Mouse (Mus musculus) limb, embryonic 12.5 days (tissue): ENCODE results near the gene Actr1a. TPM values are rescaled to one million over a fixed set of nuclear protein-coding genes. Genes with fewer than 3 reads are reported as not detected.

Experiments used
- ATAC-seq: fragments of 200-750 bp; cut with Nextera tagmentation; 2 replicates; pipeline ENCODE4 v1.8.0; 2017; ENCODE audit warnings: low read depth, moderate TSS enrichment; ENCODE audit not compliant: insufficient number of reproducible peaks, insufficient read depth, low FRiP score, low TSS enrichment
- H3K27ac ChIP-seq: fragments of 300-500 bp; sonication (generic); 2 replicates; pipeline ENCODE4 v1.5.1; 2016; ENCODE audit warnings: mild to moderate bottlenecking, moderate library complexity
- H3K27me3 ChIP-seq: fragments of 300-500 bp; sonication (generic); 2 replicates; pipeline ENCODE4 v1.6.1; 2016; ENCODE audit warnings: mild to moderate bottlenecking, moderate library complexity
- H3K36me3 ChIP-seq: fragments of 300-500 bp; sonication (generic); 2 replicates; pipeline ENCODE4 v1.6.1; 2016; ENCODE audit warnings: mild to moderate bottlenecking, moderate library complexity
- H3K4me1 ChIP-seq: fragments of 300-500 bp; sonication (generic); replicated peaks from 2 replicates; pipeline ENCODE4 v1.6.1; 2016
- H3K4me2 ChIP-seq: fragments of 300-500 bp; sonication (generic); 2 replicates; pipeline ENCODE4 v1.6.1; 2016; ENCODE audit warnings: mild to moderate bottlenecking, moderate library complexity
- H3K4me3 ChIP-seq: fragments of 300-500 bp; sonication (generic); replicated peaks from 2 replicates; pipeline ENCODE4 v1.5.1; 2016; ENCODE audit warnings: mild to moderate bottlenecking
- H3K9ac ChIP-seq: fragments of 300-500 bp; sonication (generic); replicated peaks from 2 replicates; pipeline ENCODE4 v1.6.1; 2016; ENCODE audit warnings: mild to moderate bottlenecking, moderate library complexity
- H3K9me3 ChIP-seq: fragments of 300-500 bp; sonication (generic); 2 replicates; pipeline ENCODE4 v1.6.1; 2016; ENCODE audit warnings: mild to moderate bottlenecking, moderate library complexity
- WGBS: fragments of 180-500 bp; shearing (Covaris S2); methylation state at CpG from one replicate; pipeline ENCODE4 v1.1.7; 2016; 5-methylcytosine and 5-hydroxymethylcytosine counted together
- polyA plus RNA-seq: library from polyadenylated mRNA; unstranded; fragments of >200 nt; fragmentation: Nextera tagmentation; extraction: Ambion mirVana; gene quantifications from 2 replicates; pipeline ENCODE4 v1.2.1, GENCODE M21; 2016

Actr1a gene
- polyA plus RNA-seq, 1 experiment from 2014 or later = 147 TPM

DNA sequence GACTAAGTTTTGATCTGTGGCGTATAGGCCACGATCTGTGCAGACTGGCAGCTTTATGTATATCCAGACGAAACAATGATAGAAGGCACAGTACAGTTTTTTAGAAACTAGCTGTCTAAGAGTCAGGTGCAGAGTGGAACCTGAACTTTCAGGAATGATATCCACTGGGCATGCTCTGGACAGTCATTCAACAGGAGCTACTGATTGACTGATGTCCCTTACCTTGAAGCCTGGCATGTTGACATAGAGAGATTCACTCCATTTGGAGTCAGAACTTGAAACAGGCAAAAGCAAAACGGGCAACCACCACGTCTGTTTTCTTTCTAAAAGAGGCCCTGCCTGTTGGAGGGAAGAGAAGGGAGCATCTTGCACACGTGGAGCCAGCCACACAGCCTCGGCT is 5.0 kb upstream of the Actr1a start:
- Histone ChIP-seq H3K4me3 (no peak overlapping the region), H3K4me2 (0 out of 2 replicates have a peak overlapping the region, but pooled peaks have one; percentile 18), H3K27ac (no peak overlapping the region), H3K9ac (no peak overlapping the region), H3K27me3 (no peaks in the 10 kb centered on the region), H3K36me3 (peaks cover 37% of the 10 kb centered on the region), H3K9me3 (no peaks in the 10 kb centered on the region), H3K4me1 (peaks cover 38% of the 10 kb centered on the region)
- 82% methylated on average over 7 of the region's 7 CpGs for WGBS
- no peak for ATAC-seq

DNA sequence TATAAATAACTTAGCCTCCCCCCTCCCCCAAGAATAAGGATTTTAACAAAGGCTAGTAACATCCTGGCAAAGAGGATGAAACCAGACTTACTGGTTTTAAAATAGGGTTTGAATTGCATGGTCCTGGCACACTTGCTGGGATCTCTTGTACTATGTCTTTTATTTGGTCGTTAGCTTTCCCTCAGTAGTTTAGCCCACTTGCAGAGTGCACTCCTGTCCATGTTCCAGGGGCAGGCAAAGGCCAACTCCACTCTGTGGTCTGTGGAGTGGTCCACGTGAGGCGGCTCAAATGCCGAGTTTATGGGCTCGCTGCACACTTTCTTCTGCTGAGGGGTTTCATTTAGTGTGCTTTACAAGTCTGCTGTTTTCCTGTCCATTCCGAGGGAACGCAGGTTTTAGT is 4.3 kb upstream of the Actr1a start:
- peaks cover 32% of the 10 kb centered on the region for H3K36me3 ChIP-seq
- peak overlapping the region; percentile 18; the same call in 1 of the 2 replicates for H3K4me2 ChIP-seq
- ATAC-seq = no peak
- H3K9ac ChIP-seq = no peak overlapping the region
- 35% methylated on average over 7 of the region's 7 CpGs for WGBS
- no peak overlapping the region for H3K4me3 ChIP-seq
- peaks cover 38% of the 10 kb centered on the region for H3K4me1 ChIP-seq
- H3K9me3 ChIP-seq = no peaks in the 10 kb centered on the region
- H3K27ac ChIP-seq = no peak overlapping the region
- H3K27me3 ChIP-seq = no peaks in the 10 kb centered on the region

DNA sequence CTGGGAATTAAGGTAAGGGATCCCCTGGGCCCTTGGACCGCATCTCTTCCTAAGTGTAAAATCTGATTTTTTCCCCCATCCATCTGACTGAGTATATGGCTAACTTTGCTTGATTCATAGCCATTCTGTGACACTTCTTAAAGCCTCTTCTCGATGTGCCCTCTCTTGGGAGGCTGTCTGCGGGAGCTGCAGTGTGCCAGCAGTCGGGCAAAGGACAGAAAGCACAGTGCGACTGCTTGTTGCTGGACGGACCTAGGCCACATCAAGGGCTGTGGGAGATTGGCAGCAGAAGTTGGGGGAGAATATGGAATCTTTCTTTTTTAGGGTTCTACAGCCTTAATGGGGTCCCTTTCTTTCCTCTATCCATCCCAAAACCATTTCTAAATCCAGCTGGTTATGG is 3.8 kb upstream of the Actr1a start:
- 81% methylated on average over 6 of the region's 6 CpGs for WGBS
- no peak overlapping the region for H3K4me3 ChIP-seq
- no peaks in the 10 kb centered on the region for H3K9me3 ChIP-seq
- H3K27me3 ChIP-seq = no peaks in the 10 kb centered on the region
- peak overlapping the region; percentile 19; the same call in 1 of the 2 replicates for H3K9ac ChIP-seq
- peak overlapping the region; percentile 81; the same call in 1 of the 2 replicates for H3K4me2 ChIP-seq
- ATAC-seq = no peak
- no peak overlapping the region for H3K27ac ChIP-seq
- peaks cover 42% of the 10 kb centered on the region for H3K4me1 ChIP-seq
- peaks cover 27% of the 10 kb centered on the region for H3K36me3 ChIP-seq

DNA sequence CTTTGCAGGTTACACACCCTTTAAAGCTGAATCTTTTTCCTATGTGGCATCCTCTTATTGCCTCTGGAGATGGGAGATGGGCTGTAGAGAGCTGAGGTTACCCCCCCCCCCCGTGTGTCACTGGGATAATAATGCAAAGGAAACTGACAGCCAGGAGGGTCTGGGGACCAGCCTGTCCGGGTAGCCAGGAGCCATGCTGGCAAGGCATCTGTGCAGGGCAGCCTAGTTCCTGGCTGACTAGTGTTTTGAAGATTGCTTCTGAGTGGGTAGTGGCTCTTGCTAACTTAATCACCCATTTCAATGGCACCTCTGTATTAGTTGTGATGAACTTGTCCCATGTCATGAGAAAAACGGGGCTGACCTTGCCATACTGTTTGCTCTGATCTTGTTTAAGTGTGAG is 2.9 kb upstream of the Actr1a start:
- peak overlapping the region; percentile 81 for H3K4me2 ChIP-seq
- H3K27me3 ChIP-seq = no peaks in the 10 kb centered on the region
- no peak overlapping the region for H3K27ac ChIP-seq
- ATAC-seq = no peak
- WGBS = 38% methylated on average over 3 of the region's 3 CpGs
- no peaks in the 10 kb centered on the region for H3K9me3 ChIP-seq
- peaks cover 51% of the 10 kb centered on the region for H3K4me1 ChIP-seq
- H3K4me3 ChIP-seq = peak overlapping the region; percentile 78
- H3K36me3 ChIP-seq = peaks cover 18% of the 10 kb centered on the region
- H3K9ac ChIP-seq = peak overlapping the region; percentile 76; the same call in 1 of the 2 replicates

DNA sequence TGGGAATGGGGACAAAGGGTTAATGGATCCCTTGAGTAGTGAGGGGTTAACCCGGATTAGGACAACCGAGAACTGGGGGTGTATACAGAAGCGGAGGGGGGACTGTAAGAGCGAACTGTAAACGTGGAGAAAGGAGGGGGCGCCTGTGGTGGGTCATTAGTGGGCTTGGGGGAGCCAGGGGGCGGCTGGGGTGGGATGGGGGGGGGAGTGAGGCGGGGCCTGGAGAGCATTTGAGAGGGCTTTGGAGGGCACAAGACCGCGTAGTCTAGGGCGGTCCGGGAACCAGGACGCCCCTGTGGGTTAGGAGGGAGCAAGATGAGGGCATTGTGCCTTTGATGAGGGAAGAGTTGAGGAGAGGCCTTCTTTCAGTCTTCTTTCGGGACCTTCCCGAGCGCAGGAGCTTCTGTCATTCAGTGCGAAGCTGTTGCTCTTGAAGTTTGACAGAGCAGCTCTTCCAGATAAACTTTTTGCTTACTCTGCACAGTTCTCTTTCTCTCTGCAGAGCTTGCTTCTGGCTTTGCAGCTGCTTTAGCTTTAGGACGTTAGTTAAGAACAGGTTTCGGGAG is 2.0 kb upstream of the Actr1a start:
- Histone ChIP-seq H3K27me3 (no peaks in the 10 kb centered on the region), H3K4me3 (peak overlapping the region; percentile 78), H3K9me3 (no peaks in the 10 kb centered on the region), H3K4me1 (peaks cover 52% of the 10 kb centered on the region), H3K9ac (peak overlapping the region; percentile 76), H3K4me2 (peak overlapping the region; percentile 81), H3K36me3 (peaks cover 9% of the 10 kb centered on the region), H3K27ac (peak overlapping the region; percentile 90)
- no peak for ATAC-seq
- WGBS = 3% methylated on average over 18 of the region's 19 CpGs

DNA sequence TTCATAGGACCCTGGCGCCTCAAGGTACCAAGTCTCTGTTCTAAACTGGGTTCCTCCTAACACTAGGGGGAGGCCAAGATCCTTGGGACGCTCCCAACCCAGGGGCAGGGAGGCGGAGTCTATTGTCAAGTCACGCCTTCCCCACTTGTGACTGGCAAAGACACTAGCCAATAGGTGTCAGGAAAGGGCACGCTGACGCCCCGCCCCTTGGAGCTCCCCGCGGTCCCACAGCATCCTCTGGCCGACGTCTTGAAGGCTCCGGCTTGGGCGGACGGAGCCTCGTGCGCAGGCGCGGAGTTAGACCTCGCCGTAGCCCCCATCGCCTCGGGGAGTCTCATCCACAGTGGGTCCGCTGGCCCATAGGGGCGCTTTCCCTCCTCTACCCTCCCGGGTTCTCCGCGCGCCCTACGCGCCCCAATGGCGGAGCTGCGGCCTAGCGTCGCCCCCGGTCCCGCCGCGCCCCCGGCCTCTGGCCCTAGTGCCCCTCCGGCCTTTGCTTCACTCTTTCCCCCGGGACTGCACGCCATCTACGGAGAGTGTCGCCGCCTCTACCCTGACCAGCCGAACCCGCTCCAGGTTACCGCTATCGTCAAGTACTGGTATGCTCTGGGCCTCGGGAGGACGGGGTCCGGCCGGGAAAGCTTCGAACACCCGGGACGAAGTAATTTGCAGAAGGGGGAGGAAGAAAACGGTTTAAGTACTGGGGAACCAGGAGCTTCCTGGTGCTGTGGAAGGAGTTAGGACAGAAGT is 1.3 kb upstream of the Actr1a start, which contains the start of gene Sufu:
Gene Sufu (plus strand): TSS at position 211 of the 750 bp plus-strand sequence.
- Histone ChIP-seq H3K4me3 (peak within 1 kb of the TSS; percentile 81), H3K27me3 (no peaks in the 10 kb centered on the region), H3K36me3 (peaks cover 8% of the 10 kb centered on the region), H3K4me1 (peaks cover 52% of the 10 kb centered on the region), H3K9me3 (no peaks in the 10 kb centered on the region), H3K4me2 (peak within 1 kb of the TSS; percentile 96), H3K9ac (peak within 1 kb of the TSS; percentile 76), H3K27ac (peak within 1 kb of the TSS; percentile 90)
- peak; percentile 84 for ATAC-seq
- 1% methylated on average over 57 of the region's 57 CpGs for WGBS

DNA sequence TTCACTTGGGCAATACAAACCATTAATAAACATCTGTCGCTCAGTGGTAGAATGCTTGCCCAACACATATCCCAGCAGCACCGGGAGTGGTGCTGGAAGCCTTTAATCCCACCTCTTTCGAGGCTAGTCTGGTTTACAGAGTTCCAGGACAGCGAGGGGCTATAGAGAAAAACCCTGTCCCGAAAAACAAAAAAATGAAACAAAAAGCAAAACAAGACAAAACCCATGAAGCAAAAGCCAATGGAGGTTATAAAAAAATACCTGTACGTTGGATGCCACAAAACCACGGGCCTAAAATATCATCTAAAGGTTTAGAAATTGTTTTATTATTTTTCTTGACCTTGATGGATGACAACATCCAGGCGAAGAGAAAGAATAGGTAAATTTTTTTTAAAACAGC is 561 bp upstream of the Actr1a start:
- Histone ChIP-seq H3K27ac (no peak overlapping the region), H3K27me3 (no peaks in the 10 kb centered on the region), H3K4me2 (peak overlapping the region; percentile 96), H3K4me1 (peaks cover 52% of the 10 kb centered on the region), H3K36me3 (peaks cover 4% of the 10 kb centered on the region), H3K9ac (no peak overlapping the region), H3K4me3 (peak overlapping the region; percentile 81), H3K9me3 (no peaks in the 10 kb centered on the region)
- no peak for ATAC-seq
- WGBS = 9% methylated on average over 8 of the region's 8 CpGs

DNA sequence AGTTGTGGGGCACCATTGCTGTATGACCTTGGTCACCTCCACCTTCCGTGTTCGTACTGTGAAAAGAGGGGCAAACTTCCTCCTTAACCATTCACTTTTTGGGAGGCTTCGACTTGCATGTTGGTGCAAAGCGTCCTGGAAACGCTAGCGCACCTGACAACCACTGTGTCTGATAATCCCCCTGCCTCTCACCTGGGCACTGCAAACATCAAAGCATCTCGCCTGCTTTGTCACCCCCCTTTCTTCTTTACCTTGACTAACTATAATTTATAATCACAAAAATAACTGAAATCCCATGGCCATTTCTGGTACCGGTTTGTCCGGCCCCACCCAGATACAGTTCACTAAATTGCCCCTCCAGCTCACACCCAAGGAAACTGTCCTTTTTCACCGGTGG is 838 bp downstream of the Actr1a start:
- no peaks in the 10 kb centered on the region for H3K27me3 ChIP-seq
- H3K4me3 ChIP-seq = peak overlapping the region; percentile 81
- 0 out of 2 replicates have a peak, but pooled peaks have one; percentile 0 for ATAC-seq
- 9% methylated on average over 10 of the region's 10 CpGs for WGBS
- H3K27ac ChIP-seq = no peak overlapping the region
- H3K4me2 ChIP-seq = peak overlapping the region; percentile 96
- peaks cover 42% of the 10 kb centered on the region for H3K4me1 ChIP-seq
- peaks cover 6% of the 10 kb centered on the region for H3K36me3 ChIP-seq
- no peaks in the 10 kb centered on the region for H3K9me3 ChIP-seq
- H3K9ac ChIP-seq = peak overlapping the region; percentile 54

DNA sequence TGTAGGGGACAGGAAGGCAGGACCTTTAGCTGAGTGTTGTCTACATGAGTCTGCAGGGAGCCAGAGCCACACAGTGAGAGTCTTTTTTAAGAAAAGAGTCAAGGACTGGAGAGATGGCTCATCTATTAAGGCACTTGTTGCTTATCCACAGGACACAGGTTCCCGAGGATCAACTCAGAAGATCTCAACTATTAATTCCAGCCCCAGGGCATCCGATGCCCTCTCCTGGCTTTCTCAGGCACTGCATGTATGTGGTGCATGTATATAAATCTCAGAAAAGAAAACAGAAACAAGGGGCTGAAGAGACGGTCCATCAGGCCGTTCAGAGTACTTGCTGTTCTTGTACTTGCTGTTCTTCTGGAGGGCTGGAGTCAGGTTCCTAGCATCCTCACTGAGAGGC is 3.5 kb downstream of the Actr1a start:
- no peak for ATAC-seq
- WGBS = 44% methylated on average over 4 of the region's 4 CpGs
- no peaks in the 10 kb centered on the region for H3K9me3 ChIP-seq

DNA sequence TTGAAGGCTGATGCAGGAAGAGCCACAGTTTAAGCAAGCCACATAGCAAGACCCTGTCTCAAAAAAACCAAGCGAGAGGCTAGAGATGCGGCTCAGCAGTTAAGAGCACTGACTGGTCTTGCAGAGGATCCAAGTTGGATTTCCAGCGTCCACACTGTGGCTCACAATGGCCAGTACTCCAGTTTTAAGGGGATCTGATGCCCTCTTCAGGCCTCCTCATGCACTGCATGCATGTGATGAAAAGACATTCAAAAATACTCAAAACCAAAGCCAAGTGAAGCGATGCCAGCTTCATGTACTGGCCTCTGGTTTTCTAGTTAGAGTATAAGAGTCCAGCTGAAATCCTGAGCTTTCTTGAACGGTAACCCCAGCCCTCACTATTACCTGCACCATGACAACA is 5.7 kb downstream of the Actr1a start:
- no peak overlapping the region for H3K4me3 ChIP-seq
- H3K9me3 ChIP-seq = no peaks in the 10 kb centered on the region
- H3K9ac ChIP-seq = no peak overlapping the region
- WGBS = 82% methylated on average over 5 of the region's 5 CpGs
- no peaks in the 10 kb centered on the region for H3K27me3 ChIP-seq
- no peak for ATAC-seq
- H3K4me2 ChIP-seq = no peak overlapping the region
- peaks cover 31% of the 10 kb centered on the region for H3K36me3 ChIP-seq
- peaks cover 14% of the 10 kb centered on the region for H3K4me1 ChIP-seq
- no peak overlapping the region for H3K27ac ChIP-seq

More for the DNA sequence above, 3.5 kb downstream of the Actr1a start:
- Histone ChIP-seq H3K27ac (no peak overlapping the region), H3K4me3 (no peak overlapping the region), H3K36me3 (peaks cover 13% of the 10 kb centered on the region), H3K27me3 (no peaks in the 10 kb centered on the region), H3K4me1 (peaks cover 19% of the 10 kb centered on the region), H3K4me2 (no peak overlapping the region), H3K9ac (no peak overlapping the region)

DNA sequence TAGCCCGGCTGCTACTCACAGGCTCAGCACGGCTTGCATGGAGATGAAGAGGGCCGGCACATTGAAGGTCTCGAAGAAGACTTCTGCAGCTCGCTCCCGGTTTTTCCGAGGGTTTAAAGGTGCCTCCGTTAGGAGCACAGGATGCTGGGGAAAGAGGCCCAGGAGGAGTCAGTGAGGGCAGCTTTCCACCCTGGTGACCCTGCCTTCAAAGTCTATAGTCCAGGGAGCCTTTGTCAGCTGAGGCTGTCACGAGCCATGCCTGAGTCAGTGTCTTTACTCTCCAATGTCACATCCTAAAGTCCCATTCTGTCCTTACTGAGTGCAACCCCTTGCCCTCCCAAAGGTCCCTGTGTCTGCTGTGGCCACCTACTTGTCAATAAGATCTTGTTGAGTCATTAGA is 13.3 kb downstream of the Actr1a start:
- H3K9ac ChIP-seq = no peak overlapping the region
- H3K36me3 ChIP-seq = peaks cover 93% of the 10 kb centered on the region
- no peaks in the 10 kb centered on the region for H3K4me1 ChIP-seq
- no peak overlapping the region for H3K4me3 ChIP-seq
- no peak overlapping the region for H3K27ac ChIP-seq
- 0 out of 2 replicates have a peak, but pooled peaks cover 4% of the 10 kb centered on the region for H3K9me3 ChIP-seq
- no peak overlapping the region for H3K4me2 ChIP-seq
- no peak for ATAC-seq
- H3K27me3 ChIP-seq = no peaks in the 10 kb centered on the region
- WGBS = 93% methylated on average over 9 of the region's 9 CpGs
